Mouse (Mus musculus) skeletal muscle tissue, adult 2 months (tissue): ENCODE measurements around the gene Gm20388.
A peak's percentile ranks its signal among the peaks of the same experiment; 100 is the strongest.

Experiments
- DNase-seq: peaks from one replicate; pipeline ENCODE4 v3.0.0-alpha.2; 2012; ENCODE audit warnings: low read depth, low spot score

Gene Gm20388

DNA sequence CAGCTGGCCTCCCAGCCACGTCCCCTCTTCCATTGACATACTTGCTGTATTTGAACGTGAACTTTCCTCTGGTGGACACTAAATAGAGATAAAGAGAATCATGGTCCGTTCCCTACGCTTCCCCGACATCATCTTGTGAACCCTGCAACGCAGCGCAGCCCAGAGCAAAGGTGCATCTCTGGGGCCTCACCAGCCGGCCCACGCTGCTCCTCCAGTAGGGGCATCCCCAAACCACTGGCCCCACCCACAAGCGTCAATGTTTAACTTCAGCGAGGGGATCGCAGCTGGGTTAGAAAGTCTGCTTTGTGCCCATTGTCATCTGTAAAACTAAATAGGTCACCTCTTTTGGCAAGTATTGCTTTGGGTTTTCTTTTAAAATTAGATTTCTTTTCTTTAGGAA is 4433.4 kb downstream of the Gm20388 start:
- DNase-seq = no peak

DNA sequence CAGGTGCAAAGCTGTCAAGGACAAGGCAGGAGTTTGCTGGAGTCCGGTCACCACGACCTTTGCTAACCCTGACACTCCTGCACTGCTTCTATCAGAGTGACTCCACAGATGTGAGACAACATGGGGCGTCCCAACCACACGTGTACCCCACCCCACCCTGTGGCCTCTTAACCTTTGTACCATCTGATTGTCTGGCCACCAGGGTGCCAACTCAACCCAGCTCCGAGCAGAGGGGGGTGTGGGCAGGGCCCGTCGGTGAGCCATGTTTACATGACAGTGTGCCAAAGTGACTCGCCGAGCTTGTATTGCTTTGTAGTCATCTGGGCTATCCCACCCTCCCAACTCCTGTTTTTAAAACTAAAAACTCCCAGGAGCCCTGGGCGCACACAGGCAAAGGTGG is 4434.5 kb downstream of the Gm20388 start:
- no peak for DNase-seq

DNA sequence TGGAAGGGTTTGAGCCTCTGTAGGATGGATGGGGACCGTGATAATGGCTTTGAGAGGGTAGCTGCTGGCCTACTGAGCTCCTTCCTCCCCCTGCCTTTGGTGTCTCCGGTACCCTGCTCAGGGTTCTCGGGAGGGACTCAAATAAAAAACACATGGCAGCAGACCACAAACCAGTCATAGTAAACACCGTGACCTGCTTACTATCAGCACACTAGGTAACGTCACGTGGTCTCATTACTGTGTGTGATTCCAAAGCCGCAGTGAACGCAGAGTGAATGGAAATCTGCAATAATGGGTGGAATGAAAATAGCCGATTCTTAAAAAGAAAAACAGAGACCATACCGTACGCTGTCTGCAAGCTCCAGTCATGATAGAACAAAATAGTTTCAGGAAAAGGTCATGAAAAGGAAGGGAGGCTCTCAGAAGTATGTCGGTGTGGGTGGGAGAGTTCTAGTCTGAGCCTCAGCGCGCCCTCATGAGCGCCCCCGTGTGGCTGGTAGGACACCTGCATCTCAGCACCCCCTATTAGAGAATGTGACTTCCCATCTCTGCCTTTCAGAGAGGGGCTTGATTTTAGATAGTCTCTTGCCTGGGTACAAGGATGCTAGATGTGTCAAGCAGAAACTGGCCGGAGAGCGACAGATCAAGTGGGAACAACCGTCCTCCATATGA is 4436.3 kb downstream of the Gm20388 start:
- DNase-seq = peak; percentile 56

DNA sequence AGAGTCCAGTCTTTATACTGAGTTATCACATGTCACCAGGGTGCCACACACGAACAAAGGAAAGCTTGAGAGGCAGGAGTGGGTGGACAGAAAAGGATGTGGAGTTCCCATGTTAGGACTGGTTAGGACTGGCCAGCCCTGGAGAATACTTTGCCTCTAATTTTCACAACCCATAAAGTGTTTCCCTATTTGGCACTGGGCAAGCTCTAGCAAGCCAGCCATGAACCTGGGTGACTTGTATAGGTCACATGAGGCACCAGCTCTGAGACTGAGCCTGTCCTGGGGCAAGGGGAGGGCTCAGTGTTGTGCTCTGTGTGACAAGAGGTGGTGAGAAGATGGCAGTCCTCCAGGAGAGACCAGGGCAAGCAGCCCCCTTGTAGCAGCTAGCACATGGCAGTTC is 4437.4 kb downstream of the Gm20388 start:
- no peak for DNase-seq

DNA sequence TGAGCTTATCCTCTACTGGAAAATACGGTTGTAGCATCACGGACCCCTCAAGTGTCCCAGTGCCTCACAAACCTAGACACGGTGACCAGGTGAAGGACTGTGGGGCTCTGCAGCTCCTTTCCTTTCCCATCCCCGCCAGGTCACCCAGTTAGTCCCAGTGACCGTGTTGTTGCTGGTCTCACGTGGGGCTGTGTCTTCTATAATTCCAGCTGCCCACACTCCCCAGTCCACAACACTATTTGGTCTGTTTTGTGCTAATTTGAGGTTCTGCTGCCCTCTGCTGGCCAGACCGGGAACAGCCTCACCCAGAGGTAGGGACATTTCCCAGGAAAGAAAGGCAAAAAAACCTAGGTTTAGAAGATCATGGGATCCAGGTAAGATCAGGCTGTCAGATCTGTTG is 4439.0 kb downstream of the Gm20388 start:
- DNase-seq = peak; percentile 48

DNA sequence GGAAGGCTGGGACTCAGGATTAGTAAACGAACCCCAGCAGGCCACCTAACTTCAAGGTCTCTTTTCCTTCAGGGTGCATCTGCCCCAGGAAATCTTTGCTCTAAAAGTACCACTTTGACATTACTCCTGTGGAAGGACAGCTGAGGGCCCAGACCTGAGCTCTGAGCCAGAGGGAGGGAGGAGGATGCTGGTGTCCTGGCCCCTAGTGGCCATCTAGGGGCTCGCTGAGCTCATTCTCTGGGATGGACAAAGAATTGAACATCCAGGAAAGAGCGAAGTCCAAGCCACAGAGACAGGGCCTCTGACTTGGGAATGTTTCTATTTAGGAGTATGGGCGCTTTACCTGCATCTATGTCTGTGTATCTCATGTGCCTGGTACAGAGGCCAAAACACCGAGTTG is 4441.0 kb downstream of the Gm20388 start:
- DNase-seq = no peak

DNA sequence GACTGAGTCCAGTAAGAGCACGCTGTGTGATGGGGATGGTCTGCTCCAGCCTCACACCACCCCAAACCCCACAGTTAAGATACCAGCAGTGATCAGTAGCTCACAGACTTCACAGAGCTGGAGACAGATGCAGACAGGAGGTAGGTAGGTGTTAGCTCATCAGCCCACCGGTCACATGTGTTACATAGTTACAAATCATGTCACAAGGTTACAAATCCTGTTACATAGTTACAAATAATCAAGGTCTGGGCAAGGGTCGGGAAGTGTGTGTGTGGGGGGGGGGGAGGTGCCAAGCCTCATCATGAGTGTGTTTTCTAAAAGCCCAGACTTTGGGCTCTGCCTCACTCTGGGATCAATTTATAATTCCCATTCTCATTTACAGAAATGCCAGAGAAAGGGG is 4450.3 kb downstream of the Gm20388 start:
- no peak for DNase-seq

DNA sequence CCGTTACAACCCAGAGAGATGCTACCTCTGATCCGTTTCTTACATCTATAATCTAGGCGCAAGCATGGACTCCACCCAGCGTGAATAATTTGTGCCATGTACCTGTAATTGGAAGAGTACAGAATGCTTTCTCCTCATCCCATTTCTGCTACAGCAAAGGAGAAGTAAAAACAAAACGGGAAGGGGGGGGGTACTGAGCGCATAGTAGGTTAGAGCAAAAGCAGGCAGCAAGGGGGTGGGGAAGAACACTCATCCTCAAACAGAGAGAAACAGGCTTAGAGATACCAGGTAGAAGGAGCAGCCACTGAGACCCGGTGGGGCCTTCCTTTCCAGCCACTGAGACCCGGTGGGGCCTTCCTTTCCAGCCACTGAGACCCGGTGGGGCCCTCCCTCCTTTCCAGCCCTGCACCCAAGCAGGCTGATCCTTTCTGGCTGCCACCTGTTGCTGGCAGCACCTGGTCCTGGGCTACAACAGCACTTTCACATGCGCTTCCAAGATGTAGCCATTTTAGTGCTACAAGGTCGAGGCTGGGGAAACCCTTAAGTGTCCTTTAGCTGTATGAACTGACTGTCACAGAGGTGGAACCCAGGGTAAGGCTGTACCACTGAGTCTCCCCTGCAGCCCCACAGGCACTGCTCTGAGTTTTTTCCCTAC is 4451.3 kb downstream of the Gm20388 start:
- DNase-seq = no peak

DNA sequence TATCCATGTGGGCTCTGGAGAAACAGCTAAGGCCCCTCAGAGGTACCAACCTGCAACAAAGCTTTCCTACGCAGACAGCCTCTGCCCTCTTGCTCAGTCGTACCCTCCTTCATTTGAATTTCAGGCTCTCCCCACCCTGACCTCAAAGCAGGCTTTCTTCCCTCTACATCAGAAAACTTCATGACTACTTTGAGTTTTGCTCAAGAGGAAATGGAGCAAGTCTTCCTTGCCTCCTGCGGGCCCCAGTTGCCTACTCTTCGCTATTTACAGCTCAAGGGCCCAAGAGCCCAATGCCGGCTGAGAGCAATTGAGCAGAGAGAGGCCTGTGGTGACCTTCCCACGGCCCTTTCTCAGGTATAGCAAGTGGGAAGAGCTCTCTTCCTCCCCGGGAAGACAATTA is 4451.9 kb downstream of the Gm20388 start:
- DNase-seq = no peak

DNA sequence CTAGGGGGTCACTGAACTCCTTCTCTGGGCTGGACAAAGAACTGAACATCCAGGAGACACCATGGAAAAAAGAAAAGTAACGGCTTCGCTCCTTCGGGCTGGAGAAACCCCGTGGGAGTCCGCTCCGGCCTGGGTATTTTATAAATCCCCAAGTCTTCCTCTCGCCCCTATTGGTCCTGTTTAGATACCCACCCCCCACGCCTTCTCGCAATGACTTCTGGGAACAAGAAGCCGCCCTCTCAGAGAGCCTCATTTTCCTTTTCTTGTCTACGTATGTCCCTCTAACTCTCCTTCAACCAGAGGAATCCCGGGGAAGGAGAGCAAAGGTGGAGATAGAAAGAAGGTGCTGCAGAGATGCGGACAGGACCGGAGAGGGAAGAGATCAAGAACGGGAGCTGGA is 4452.7 kb downstream of the Gm20388 start:
- no peak for DNase-seq

DNA sequence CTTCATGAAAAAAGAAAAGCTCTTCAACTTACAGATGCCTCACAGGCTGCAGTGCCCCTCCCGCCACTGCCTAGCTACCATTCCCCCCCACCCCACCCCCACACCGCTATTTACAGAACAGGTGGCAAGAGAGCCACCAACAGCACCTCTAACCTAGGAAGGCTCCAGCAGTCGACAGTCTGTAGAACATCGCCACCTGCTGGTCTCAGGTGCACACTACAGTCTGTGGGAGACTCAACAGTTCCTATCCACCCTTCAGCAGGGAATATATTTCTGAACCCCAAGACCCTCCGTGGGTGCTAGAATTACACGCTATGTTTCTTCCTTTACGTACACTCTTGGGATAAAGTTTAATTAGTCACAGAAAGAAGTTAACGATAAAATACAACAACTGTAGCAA is 4457.6 kb downstream of the Gm20388 start:
- peak; percentile 49 for DNase-seq

DNA sequence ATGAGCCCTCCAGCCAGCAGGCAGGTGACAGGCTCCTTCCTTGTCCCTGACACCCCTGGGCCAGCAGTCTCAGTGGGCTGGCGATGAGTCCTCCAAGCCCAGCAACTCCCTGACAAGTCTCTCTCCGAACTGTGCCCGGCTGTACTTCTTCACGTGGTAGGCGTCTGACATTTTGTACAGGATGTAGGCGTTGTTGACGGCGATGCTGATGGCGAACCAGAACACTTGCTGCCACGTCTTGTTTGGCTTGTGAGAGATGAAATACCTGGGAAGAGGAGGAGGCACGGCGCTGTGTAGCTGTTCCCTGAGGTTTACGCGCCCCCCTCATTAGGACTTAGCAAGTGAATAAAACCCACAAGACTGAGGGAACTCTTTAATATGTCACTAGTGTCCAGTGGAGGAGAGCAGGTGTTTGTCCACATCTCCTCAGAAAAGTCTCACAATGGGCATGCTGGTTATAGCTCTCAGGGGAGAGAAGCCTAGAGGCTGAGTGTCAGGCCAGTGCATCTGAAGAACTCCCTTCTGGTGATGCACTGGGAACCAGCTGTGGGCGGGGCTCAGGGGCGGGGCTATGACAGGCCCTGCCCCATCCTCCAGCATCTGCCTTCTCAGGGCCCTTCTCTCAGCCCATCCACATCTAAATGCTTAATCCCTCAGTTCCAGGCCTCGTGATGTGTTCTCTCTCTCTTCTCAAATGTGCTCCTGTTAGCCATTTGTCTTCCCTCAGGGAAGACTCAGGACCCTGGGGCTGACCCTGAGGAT is 4460.0 kb downstream of the Gm20388 start:
- no peak for DNase-seq

DNA sequence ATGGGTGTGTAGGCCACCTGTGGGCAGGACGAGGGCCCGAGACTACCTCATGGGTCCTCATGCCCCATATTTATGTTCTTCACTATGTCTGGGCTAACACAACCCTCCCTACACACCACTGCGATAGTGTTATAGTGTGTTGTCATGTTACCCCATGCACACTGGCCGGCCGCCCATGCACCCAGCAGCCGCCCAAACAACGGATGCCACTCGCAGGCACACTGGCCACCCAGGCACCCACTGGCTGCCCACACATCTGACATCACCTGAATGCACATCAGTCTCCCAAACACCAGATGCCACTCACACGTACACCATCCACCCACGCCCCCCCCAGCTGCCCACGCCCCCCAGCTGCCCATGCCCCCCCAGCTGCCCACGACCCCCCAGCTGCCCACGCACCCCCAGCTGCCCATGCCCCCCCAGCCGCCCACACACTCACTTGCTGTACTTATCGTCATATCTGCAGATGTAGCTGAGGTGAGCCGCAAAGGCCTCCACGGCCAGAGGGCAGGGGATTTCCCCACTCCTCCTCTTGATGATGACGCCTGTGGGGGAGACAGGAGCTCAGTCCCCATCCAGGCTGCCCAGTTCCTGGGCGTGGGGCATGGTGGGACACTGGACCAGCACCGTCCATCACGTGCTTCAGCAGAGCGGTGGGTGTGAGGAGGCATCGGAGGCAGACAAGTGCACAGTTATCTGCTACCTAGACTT is 4460.9 kb downstream of the Gm20388 start:
- DNase-seq = no peak

DNA sequence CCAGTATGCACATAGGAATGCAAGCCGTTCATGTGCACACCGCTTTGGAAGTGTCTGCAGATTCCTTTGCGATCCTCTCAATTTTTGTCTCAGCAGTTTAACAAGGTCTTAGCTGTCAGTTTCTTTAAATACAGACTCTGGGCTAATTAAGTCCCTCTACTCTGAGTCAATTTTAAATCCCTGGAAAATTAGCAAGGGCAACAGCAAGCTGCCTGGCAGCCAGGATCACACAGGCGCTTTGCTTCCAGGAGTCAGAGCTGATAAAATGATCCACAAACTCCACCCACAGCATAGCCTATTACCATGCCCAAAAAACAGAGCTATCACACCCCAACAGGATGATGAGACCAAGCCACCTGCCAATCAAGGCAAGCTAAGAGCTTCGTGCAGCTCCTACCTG is 4463.1 kb downstream of the Gm20388 start:
- DNase-seq = no peak

DNA sequence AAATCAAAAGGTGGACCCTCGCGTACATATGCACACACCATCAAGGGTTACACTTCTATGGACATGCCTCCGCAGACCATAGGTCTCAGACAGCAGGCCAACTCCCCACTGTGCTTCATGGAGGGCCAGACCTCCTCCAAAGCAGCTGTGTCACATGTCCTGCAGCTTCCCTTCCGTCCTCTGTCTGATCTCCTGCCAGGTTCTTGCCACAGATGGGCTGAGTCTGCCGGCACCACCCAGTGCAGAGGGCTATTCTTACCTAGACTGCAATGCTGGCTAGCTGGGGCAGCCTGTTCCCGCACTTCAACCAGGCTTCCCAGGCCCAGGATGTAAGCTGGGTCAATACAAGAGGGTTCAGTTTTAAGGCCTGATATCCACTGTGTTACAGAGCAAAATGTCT is 4464.5 kb downstream of the Gm20388 start:
- peak; percentile 10 for DNase-seq

DNA sequence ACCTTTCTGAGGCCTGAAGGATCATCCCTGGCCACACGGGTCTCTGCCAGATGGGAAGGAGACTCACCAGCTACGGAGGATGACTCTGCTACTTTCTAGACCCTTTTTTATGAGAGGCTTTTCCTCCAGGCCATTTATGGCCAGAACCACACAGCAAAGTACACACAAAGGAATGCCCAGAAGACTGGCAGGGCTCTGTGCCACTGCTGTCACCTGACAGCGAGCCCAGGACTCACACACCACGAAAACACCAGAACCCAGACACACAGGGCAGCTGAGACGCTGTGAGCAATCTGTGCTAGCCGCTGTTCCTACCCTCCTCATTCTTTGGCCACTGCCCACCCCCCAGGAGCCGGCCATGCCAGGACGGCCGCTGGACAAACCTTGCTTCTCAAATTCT is 4465.1 kb downstream of the Gm20388 start:
- no peak for DNase-seq

DNA sequence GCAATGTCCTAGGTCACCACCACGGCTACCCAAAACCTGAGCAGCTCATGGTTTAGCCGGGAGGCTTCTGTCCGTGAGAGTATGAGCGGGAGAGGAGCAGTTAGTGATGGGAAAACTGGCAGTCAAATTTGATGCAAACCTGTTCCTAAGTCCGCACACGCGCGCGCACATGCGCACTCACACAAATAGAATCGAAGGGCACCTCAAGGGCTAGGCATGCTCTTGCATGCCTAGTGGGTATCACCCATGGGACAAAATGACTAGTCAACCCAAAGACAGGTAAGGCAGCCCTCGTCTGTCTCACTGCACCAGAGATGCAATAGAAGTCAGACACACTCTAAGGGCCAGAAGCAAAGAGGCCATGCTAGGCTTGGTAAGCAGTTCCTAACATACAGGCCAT is 4465.8 kb downstream of the Gm20388 start:
- DNase-seq = no peak

DNA sequence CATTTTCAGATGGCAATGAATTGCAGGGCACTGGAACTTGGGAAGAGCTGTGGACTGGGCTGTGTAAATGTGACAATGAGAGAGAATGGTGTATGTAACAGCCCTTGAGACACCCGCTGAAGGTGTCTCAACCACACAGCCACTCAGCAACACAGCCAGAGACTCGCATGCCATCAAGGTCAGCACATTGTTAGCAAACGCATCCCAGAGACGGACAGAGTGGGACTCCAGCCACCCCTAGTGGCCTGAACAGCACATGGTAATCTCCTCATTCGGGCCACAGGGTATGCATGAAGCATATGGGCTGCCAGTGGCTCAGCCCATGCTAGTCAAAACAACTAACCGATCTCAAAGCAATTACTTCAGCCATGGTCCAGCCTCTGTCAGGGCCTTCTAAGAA is 4468.6 kb downstream of the Gm20388 start:
- DNase-seq = no peak

DNA sequence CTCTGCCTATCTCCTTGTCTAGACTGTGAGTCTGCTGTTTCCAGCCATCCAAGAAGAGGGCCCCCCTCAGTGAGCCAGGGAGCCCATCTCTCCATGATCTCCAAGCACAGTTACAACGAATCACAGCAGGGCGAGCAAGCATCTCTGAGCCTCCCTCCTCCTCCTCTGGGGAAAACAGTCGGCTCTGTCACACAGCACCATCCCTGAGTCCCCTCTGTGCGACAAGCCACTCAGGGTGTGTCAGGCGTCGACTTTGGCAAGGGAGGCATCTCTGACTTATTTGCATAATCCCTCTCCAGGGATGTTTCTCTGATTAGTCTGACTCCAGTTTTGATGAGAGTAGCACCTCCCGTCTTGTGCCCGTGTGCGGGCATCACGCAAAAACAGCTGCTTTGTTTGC is 4471.6 kb downstream of the Gm20388 start:
- DNase-seq = no peak

DNA sequence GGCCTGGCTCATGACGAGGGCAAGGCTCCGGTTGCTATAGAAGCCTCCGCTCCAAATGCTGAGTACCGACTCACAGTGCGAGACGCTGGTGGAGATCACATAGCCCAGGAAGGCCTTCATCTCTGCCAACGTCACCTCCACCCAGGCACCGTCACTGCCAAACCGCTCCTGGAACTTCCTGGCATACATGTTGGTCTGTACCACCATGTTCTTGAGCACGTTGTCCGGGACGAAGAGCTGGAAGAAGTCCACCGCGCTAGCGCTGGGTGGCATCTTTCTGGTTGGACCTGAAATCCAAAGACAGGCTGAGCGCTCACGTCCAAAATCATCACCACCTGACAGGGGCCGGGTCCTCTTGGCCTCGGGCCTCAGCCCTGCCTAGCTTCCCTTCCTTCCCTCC is 4473.7 kb downstream of the Gm20388 start:
- DNase-seq = no peak

DNA sequence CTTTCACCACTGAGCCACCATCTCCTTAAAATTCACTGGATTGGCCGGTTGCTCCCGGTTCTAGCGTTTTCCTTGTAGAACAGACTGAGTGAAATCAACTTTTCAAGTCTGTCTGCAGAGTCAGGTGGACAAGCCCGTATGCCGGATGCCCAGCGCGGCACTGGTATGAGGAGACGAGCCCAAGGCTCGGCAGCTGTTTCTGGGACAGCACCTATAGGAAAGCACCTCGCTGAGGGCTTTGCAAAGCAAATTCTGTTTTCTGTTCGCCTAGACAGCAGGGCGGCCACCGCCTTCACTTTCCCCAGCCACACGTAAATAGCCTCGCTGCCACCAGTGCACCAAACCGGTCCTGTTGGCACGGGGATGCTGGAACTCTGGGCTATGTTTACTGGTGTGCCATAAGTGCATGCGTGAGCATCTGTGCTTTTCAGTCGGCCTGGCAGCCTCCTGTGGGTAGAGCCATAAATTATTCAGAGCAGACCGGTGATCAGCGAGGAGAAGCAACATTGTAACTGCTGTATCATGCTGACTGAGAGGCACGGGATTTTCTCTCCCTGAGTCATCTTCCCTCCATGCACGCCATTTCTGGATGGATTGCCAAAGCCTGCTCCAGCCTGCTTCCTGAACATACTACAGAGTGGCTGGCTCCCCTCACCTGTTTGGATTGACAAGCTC is 4475.7 kb downstream of the Gm20388 start:
- DNase-seq = peak; percentile 9

DNA sequence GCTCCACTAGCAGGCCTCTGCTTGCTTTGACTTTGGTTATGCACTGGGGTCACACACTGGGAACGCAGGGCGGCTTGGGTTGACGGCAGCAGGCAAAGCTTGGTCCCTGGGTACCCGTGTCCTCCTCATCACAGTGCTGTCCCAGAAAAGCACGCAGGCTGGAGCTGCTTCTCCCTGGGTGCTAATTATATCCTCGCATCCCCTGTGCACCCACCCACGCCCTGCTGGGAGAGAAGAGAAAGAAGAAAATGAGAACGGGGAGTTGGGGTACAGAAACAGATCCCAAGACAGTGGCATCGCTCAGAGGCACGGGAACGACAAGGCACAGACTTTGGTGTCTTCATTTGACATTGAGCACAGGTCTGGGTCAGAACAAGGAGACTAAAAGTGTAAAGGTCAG is 4478.9 kb downstream of the Gm20388 start:
- DNase-seq = no peak
